Mouse (Mus musculus) kidney, embryonic 14.5 days (tissue): ENCODE results near the gene Grm4. TPM values are rescaled to one million over a fixed set of nuclear protein-coding genes. Genes with fewer than 3 reads are reported as not detected.

Experiments used
- ATAC-seq: fragments of 200-750 bp; cut with Nextera tagmentation; 2 replicates; pipeline ENCODE4 v1.8.0; 2017; ENCODE audit warnings: moderate number of reproducible peaks, mild to moderate bottlenecking, moderate TSS enrichment, moderate library complexity; ENCODE audit not compliant: low FRiP score, low TSS enrichment
- H3K27ac ChIP-seq: fragments of 300-500 bp; sonication (generic); 2 replicates; pipeline ENCODE4 v1.5.1; 2014; ENCODE audit warnings: low read depth, mild to moderate bottlenecking, low read length, moderate library complexity, mixed read lengths
- H3K27me3 ChIP-seq: fragments of 300-500 bp; sonication (generic); 2 replicates; pipeline ENCODE4 v1.6.1; 2014; ENCODE audit warnings: mild to moderate bottlenecking, low read length; ENCODE audit not compliant: control insufficient read depth, insufficient read depth
- H3K36me3 ChIP-seq: fragments of 300-500 bp; sonication (generic); 2 replicates; pipeline ENCODE4 v1.6.1; 2014; ENCODE audit warnings: low read length, mixed read lengths; ENCODE audit not compliant: control insufficient read depth, insufficient read depth
- H3K4me1 ChIP-seq: fragments of 300-500 bp; sonication (generic); 2 replicates; pipeline ENCODE4 v1.6.1; 2014; ENCODE audit warnings: low read length, mixed read lengths; ENCODE audit not compliant: control insufficient read depth, insufficient read depth
- H3K4me2 ChIP-seq: fragments of 300-500 bp; sonication (generic); replicated peaks from 2 replicates; pipeline ENCODE4 v1.6.1; 2014; ENCODE audit warnings: low read depth, mild to moderate bottlenecking, low read length
- H3K4me3 ChIP-seq: fragments of 300-500 bp; sonication (generic); 2 replicates; pipeline ENCODE4 v1.5.1; 2014; ENCODE audit warnings: mild to moderate bottlenecking, low read length
- H3K9ac ChIP-seq: fragments of 300-500 bp; sonication (generic); 2 replicates; pipeline ENCODE4 v1.6.1; 2014; ENCODE audit warnings: low read depth, mild to moderate bottlenecking, low read length, moderate library complexity
- H3K9me3 ChIP-seq: fragments of 300-500 bp; sonication (generic); 2 replicates; pipeline ENCODE4 v1.6.1; 2016; ENCODE audit warnings: low read length; ENCODE audit not compliant: control insufficient read depth
- WGBS: fragments of 180-500 bp; shearing (Covaris S2); extraction: QIAGEN DNeasy Blood & Tissue Kit; methylation state at CpG from one replicate; pipeline ENCODE4 v1.1.7; 2014; 5-methylcytosine and 5-hydroxymethylcytosine counted together
- polyA plus RNA-seq: library from polyadenylated mRNA; unstranded; fragments of >200 nt; fragmentation: Nextera tagmentation; extraction: Ambion mirVana; gene quantifications from 2 replicates; pipeline ENCODE4 v1.2.1, GENCODE M21; 2014

Gene Grm4
- polyA plus RNA-seq, 1 experiment from 2014 or later: 1.6 TPM

DNA sequence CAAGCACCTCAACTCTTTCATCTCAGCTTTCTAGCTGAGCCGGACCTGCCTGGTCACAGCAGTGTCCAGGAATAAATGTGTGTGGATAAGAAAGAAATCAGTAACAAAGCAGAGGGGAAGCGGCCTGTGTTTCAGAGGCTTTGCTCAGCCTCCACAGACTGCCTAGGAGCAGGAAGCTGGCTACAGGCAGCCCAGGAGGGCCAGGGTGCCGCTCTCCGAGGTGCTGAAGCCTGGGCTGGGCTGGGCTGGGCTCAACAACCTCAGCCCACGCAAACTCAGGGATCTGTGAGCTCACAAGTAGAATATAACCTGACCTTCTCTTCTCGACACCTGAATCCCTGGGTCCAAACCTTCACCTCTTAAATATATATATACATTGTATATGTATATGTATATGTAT is 54.6 kb downstream of the Grm4 start:
- Histone ChIP-seq H3K4me1 (no peaks in the 10 kb centered on the region), H3K9ac (no peak overlapping the region), H3K36me3 (no peaks in the 10 kb centered on the region), H3K4me2 (no peak overlapping the region), H3K4me3 (no peak overlapping the region), H3K27me3 (no peaks in the 10 kb centered on the region), H3K9me3 (no peaks in the 10 kb centered on the region), H3K27ac (no peak overlapping the region)
- WGBS: 18% methylated on average over 6 of the region's 6 CpGs
- peak; percentile 62; the same call in 1 of the 2 replicates for ATAC-seq

DNA sequence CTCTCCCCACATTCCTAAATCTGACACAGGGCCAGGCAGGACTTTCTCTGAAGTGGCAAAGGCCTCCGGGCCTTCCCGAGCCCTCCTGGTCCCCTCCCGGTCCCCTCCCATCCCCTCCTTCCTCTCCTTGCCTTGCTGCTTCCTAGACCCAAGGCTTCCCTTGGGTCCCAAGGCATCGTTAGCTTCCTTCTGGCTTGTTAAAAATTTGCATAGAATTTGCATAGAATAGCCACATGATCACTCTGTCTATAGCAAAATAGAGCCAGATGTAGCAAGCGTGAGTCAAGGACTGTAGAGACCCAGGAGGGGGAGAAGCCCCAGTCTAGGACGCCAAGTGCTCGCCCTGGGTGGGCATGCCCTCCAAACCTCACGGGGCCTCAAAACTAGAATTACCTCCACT is 55.3 kb downstream of the Grm4 start:
- Histone ChIP-seq H3K9ac (no peak overlapping the region), H3K4me1 (no peaks in the 10 kb centered on the region), H3K27me3 (no peaks in the 10 kb centered on the region), H3K36me3 (no peaks in the 10 kb centered on the region), H3K9me3 (no peaks in the 10 kb centered on the region), H3K4me2 (no peak overlapping the region), H3K4me3 (no peak overlapping the region), H3K27ac (no peak overlapping the region)
- 77% methylated on average over 8 of the region's 8 CpGs for WGBS
- ATAC-seq: no peak

DNA sequence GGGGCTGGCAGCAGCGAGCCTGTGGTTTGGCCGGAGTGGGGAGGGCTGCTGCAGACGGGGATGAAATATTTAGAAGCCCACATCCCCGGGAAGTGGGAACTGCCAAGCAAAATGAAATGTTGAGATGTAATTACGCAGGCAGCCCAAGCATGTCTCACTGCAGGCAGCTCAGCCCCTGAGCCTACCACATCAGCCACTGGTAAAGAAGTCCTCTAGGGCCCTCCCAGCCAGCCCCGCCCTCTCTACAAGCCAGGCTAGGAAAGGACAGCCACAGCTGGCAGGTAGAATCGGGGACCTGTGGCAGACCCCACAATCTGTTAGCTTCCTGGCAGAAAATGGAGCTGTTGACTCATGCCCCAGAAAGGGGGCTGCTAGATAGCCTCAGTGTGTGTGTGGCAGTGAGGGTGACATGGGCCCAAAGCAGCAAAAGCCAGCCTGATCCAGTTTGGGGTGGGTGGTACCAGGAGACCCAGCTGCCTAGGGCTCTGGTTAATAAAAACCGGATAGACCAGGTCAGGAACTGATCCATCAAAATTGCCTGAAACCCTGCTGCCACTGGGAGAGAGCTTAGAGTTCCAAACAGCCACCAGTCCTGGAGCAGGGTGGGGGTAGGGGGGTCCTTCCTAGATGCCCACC is 56.8 kb downstream of the Grm4 start:
- Histone ChIP-seq H3K9ac (no peak overlapping the region), H3K4me1 (no peaks in the 10 kb centered on the region), H3K4me3 (no peak overlapping the region), H3K27me3 (no peaks in the 10 kb centered on the region), H3K9me3 (no peaks in the 10 kb centered on the region), H3K36me3 (no peaks in the 10 kb centered on the region), H3K27ac (no peak overlapping the region), H3K4me2 (no peak overlapping the region)
- WGBS: 46% methylated on average over 8 of the region's 8 CpGs
- 0 out of 2 replicates have a peak, but pooled peaks have one; percentile 28 for ATAC-seq

- H3K4me3 ChIP-seq: no peak overlapping the region
- no peaks in the 10 kb centered on the region for H3K36me3 ChIP-seq
- 72% methylated on average over 10 of the region's 10 CpGs for WGBS
- H3K9ac ChIP-seq: no peak overlapping the region
- no peaks in the 10 kb centered on the region for H3K4me1 ChIP-seq
- no peak overlapping the region for H3K27ac ChIP-seq
- H3K9me3 ChIP-seq: no peaks in the 10 kb centered on the region
- H3K27me3 ChIP-seq: 0 out of 2 replicates have a peak, but pooled peaks cover 5% of the 10 kb centered on the region
- no peak for ATAC-seq
- H3K4me2 ChIP-seq: no peak overlapping the region
Observed at GRCm38 (mm10) chr17:27459979-27460378, 61.2 kb downstream of the Grm4 start.

DNA sequence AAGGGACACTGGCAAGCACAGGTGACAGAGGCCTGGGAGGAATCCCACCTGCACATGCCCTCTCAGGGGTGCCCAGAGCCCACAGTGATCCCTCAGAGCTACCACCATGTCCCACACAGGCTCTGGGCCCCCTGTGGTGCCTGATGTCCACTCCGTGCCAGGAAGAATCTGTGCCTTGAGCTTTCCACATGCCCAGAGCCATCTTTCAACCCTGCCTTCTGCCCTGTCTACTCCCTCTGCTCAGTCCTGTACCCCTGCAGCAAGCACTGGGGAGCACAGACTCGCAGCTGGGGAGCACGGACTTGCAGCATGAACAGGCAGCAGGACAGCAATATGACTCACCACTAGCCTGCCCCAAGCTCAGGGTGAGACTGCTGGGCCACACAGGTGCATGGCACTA is 62.0 kb downstream of the Grm4 start:
- WGBS: 75% methylated on average over 3 of the region's 3 CpGs
- H3K9ac ChIP-seq: no peak overlapping the region

DNA sequence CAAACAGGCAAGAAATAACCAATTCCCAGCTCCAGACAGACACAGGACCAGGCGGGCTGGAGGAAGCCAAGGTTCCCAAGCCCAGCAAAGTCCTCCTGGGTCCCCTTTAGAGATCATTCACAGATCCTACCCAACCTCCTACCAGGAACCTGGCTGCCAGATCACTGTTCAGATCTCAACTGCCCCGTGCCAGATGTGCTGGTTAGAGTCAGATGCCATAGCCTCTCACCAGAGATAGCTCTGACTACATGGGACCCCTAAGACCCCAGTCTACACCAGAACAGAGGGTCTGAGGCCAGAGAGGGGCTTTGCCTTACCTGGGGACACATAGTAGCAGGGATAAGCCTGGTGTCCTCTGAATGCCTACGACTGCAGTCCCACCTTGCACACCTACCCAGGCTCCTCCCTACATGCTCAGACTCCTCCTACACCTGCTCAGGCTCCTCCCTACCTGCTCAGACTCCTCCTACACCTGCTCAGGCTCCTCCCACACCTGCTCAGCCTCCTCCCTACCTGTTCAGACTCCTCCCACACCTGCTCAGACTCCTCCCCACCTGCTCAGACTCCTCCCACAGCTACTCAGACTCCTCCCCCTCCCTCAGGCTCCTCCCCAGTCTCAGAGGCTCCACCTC is 63.2 kb downstream of the Grm4 start:
- ATAC-seq: no peak
- H3K27ac ChIP-seq: no peak overlapping the region
- no peak overlapping the region for H3K9ac ChIP-seq
- H3K4me3 ChIP-seq: no peak overlapping the region
- no peak overlapping the region for H3K4me2 ChIP-seq
- H3K4me1 ChIP-seq: no peaks in the 10 kb centered on the region
- no peaks in the 10 kb centered on the region for H3K36me3 ChIP-seq
- H3K9me3 ChIP-seq: no peaks in the 10 kb centered on the region
- 88% methylated on average over 3 of the region's 3 CpGs for WGBS
- peaks cover 5% of the 10 kb centered on the region; the same call in 1 of the 2 replicates for H3K27me3 ChIP-seq

More for the DNA sequence above, 62.0 kb downstream of the Grm4 start:
- Histone ChIP-seq H3K4me2 (no peak overlapping the region), H3K9me3 (no peaks in the 10 kb centered on the region), H3K27ac (no peak overlapping the region), H3K4me1 (no peaks in the 10 kb centered on the region), H3K27me3 (peaks cover 5% of the 10 kb centered on the region; the same call in 1 of the 2 replicates), H3K36me3 (no peaks in the 10 kb centered on the region), H3K4me3 (no peak overlapping the region)
- ATAC-seq: no peak

DNA sequence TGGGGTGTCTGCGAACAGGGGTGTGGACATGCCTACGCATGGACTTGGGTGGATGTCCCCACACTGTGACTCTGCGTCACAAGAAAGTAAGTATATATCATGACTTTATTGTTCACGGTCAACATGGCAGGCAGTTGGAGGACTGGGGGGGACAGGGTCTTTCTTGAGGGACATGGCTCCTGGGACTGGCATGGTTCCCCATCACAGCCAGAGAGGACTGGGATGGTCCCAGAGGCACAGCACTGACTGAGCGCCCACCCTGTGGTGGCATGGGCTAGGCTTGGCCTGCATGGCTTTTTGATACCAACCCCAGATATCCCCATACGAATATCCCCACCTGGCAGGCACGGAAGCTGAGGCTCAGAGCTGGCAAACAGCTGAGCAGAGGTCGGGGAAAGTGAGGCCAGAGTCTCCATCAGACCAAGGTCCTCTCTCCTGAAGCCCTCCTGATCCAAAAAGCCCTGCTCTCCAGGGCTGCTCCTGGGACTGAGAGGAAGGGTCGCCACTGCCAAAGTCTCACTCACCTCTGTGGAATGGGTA is 64.1 kb downstream of the Grm4 start:
- Histone ChIP-seq H3K36me3 (no peaks in the 10 kb centered on the region), H3K4me3 (no peak overlapping the region), H3K9ac (no peak overlapping the region), H3K9me3 (no peaks in the 10 kb centered on the region), H3K4me2 (no peak overlapping the region), H3K27ac (no peak overlapping the region), H3K4me1 (no peaks in the 10 kb centered on the region), H3K27me3 (peaks cover 5% of the 10 kb centered on the region; the same call in 1 of the 2 replicates)
- ATAC-seq: no peak
- WGBS: 88% methylated on average over 9 of the region's 9 CpGs

GRCm38 (mm10) chr17:27456364-27456763 is 64.8 kb downstream of the Grm4 start:
- 41% methylated on average over 11 of the region's 11 CpGs for WGBS
- H3K4me1 ChIP-seq: no peaks in the 10 kb centered on the region
- H3K4me2 ChIP-seq: no peak overlapping the region
- peaks cover 5% of the 10 kb centered on the region; the same call in 1 of the 2 replicates for H3K27me3 ChIP-seq
- no peak overlapping the region for H3K27ac ChIP-seq
- no peaks in the 10 kb centered on the region for H3K9me3 ChIP-seq
- no peaks in the 10 kb centered on the region for H3K36me3 ChIP-seq
- no peak for ATAC-seq
- H3K9ac ChIP-seq: no peak overlapping the region
- no peak overlapping the region for H3K4me3 ChIP-seq
